Mouse (Mus musculus) CH12.LX (cell line): Measurements from ENCODE around the gene Sned1. TPM values are rescaled to one million over a fixed set of nuclear protein-coding genes. Genes with fewer than 3 reads are reported as not detected.
A peak's percentile ranks its signal among the peaks of the same experiment; 100 is the strongest.

ENCODE experiments used
- DNase-seq: peaks from one replicate; pipeline ENCODE4 v3.0.0-alpha.2; 2013; ENCODE audit errors: extremely low read depth
- H3K27ac ChIP-seq: 2 replicates; pipeline ENCODE4 v1.5.1; 2012; ENCODE audit warnings: low read depth, mild to moderate bottlenecking, control low read depth, moderate library complexity; ENCODE audit not compliant: insufficient read depth
- H3K27me3 ChIP-seq: replicated peaks from 2 replicates; pipeline ENCODE3; 2012; ENCODE audit warnings: inconsistent platforms
- H3K36me3 ChIP-seq, 2 experiments: replicated peaks in 1 of 2; 2 replicates each; pipeline versions ENCODE3 to v1.6.1; 2012; ENCODE audit warnings: inconsistent platforms in 1 of 2, low read length in 1 of 2, mild to moderate bottlenecking in 1 of 2, mixed read lengths in 1 of 2, moderate library complexity in 1 of 2; ENCODE audit not compliant: control insufficient read depth in 1 of 2, insufficient read depth in 1 of 2
- H3K4me1 ChIP-seq, 2 experiments: 2 replicates each; pipeline ENCODE4 v1.6.1; 2012; ENCODE audit warnings: inconsistent platforms in 1 of 2, moderate library complexity in 1 of 2; ENCODE audit not compliant: insufficient read depth in 2 of 2, control insufficient read depth in 1 of 2
- H3K4me2 ChIP-seq: 2 replicates; pipeline ENCODE4 v1.6.1; 2012; ENCODE audit warnings: low read depth, mild to moderate bottlenecking, control low read depth; ENCODE audit not compliant: poor library complexity, insufficient read depth, severe bottlenecking
- H3K4me3 ChIP-seq, 3 experiments: fragments of 150-350 bp in 1 of 3; sonication (generic) in 1 of 3; replicated peaks in 1 of 3; 2 replicates each; pipeline versions ENCODE3 to v1.5.1; 2011 to 2012; ENCODE audit warnings: low read depth in 2 of 3, low read length in 2 of 3, mild to moderate bottlenecking in 2 of 3, moderate library complexity in 2 of 3, control low read depth in 1 of 3, improper control_type of control experiment in 1 of 3, inconsistent platforms in 1 of 3, mixed read lengths in 1 of 3; ENCODE audit not compliant: poor library complexity in 1 of 3
- H3K79me2 ChIP-seq: replicated peaks from 2 replicates; pipeline ENCODE4 v1.6.1; 2012; ENCODE audit warnings: mild to moderate bottlenecking, moderate library complexity; ENCODE audit not compliant: control insufficient read depth, poor library complexity, insufficient read depth, severe bottlenecking; ENCODE audit errors: extremely low read depth
- H3K9ac ChIP-seq: 2 replicates; pipeline ENCODE4 v1.6.1; 2012; ENCODE audit warnings: low read depth, mild to moderate bottlenecking, control low read depth, moderate library complexity; ENCODE audit not compliant: insufficient read depth
- H3K9me3 ChIP-seq: replicated peaks from 2 replicates; pipeline ENCODE3; 2012; ENCODE audit warnings: low read length, inconsistent platforms, mixed read lengths
- BHLHE40 ChIP-seq: IDR thresholded peaks from 2 replicates; pipeline ENCODE4 v1.6.1; 2011; ENCODE audit warnings: mild to moderate bottlenecking, low read depth, low read length, improper control_type of control experiment
- CHD2 ChIP-seq: IDR thresholded peaks from 2 replicates; pipeline ENCODE4 v1.6.1; 2011; ENCODE audit warnings: low read length, improper control_type of control experiment
- CTCF ChIP-seq, 2 experiments: IDR thresholded peaks in 1 of 2; conservative IDR thresholded peaks in 1 of 2; 2 replicates each; pipeline ENCODE4 v1.5.1; 2011 to 2012; ENCODE audit warnings: low read depth in 2 of 2, low read length in 2 of 2, improper control_type of control experiment in 1 of 2, inconsistent platforms in 1 of 2, mild to moderate bottlenecking in 1 of 2, moderate library complexity in 1 of 2
- EP300 ChIP-seq: IDR thresholded peaks from 2 replicates; pipeline ENCODE4 v1.6.1; 2011; ENCODE audit warnings: low read length, improper control_type of control experiment
- ETS1 ChIP-seq: conservative IDR thresholded peaks from 2 replicates; pipeline ENCODE4 v1.6.1; 2012; ENCODE audit warnings: low read depth, mild to moderate bottlenecking, inconsistent platforms, low read length, improper control_type of control experiment, moderate library complexity
- GABPA ChIP-seq: IDR thresholded peaks from 2 replicates; pipeline ENCODE4 v1.6.1; 2012; ENCODE audit warnings: low read depth, low read length, improper control_type of control experiment, inconsistent platforms; ENCODE audit not compliant: insufficient replicate concordance
- IRF4 ChIP-seq: IDR thresholded peaks from 2 replicates; pipeline ENCODE4 v1.6.1; 2014; ENCODE audit warnings: low read depth, mild to moderate bottlenecking, inconsistent platforms, low read length, improper control_type of control experiment
- JUN ChIP-seq: IDR thresholded peaks from 2 replicates; pipeline ENCODE4 v1.6.1; 2011; ENCODE audit warnings: low read depth, mild to moderate bottlenecking, low read length, improper control_type of control experiment, moderate library complexity; ENCODE audit not compliant: insufficient read depth
- JUND ChIP-seq: conservative IDR thresholded peaks from 2 replicates; pipeline ENCODE4 v1.6.1; 2011; ENCODE audit warnings: low read depth, low read length, improper control_type of control experiment
- KAT2A ChIP-seq: IDR thresholded peaks from 2 replicates; pipeline ENCODE4 v1.6.1; 2012; ENCODE audit warnings: low read length, improper control_type of control experiment, inconsistent platforms; ENCODE audit not compliant: insufficient replicate concordance
- MAX ChIP-seq: IDR thresholded peaks from 2 replicates; pipeline ENCODE4 v1.6.1; 2011; ENCODE audit warnings: low read length, improper control_type of control experiment
- MEF2A ChIP-seq: IDR thresholded peaks from 2 replicates; pipeline ENCODE4 v1.6.1; 2014; ENCODE audit warnings: low read depth, mild to moderate bottlenecking, inconsistent platforms, low read length, improper control_type of control experiment, borderline replicate concordance
- MXI1 ChIP-seq: IDR thresholded peaks from 2 replicates; pipeline ENCODE4 v1.6.1; 2011; ENCODE audit warnings: mild to moderate bottlenecking, low read depth, low read length, improper control_type of control experiment
- MYC ChIP-seq: IDR thresholded peaks from 2 replicates; pipeline ENCODE4 v1.6.1; 2011; ENCODE audit warnings: low read depth, mild to moderate bottlenecking, improper control_type of control experiment, low read length
- NELFE ChIP-seq: IDR thresholded peaks from 2 replicates; pipeline ENCODE4 v1.6.1; 2011; ENCODE audit warnings: low read depth, low read length, improper control_type of control experiment
- NRF1 ChIP-seq: IDR thresholded peaks from 2 replicates; pipeline ENCODE4 v1.6.1; 2014; ENCODE audit warnings: low read depth, mild to moderate bottlenecking, inconsistent platforms, low read length, improper control_type of control experiment, moderate library complexity
- PAX5 ChIP-seq: IDR thresholded peaks from 2 replicates; pipeline ENCODE4 v1.6.1; 2012; ENCODE audit warnings: low read length, inconsistent platforms, mixed read lengths
- POLR2A ChIP-seq: IDR thresholded peaks from 2 replicates; pipeline ENCODE4 v1.6.1; 2011; ENCODE audit warnings: low read depth, mild to moderate bottlenecking, improper control_type of control experiment, low read length
- RAD21 ChIP-seq: IDR thresholded peaks from 2 replicates; pipeline ENCODE4 v1.6.1; 2011; ENCODE audit warnings: low read depth, mild to moderate bottlenecking, low read length, improper control_type of control experiment, moderate library complexity
- SMC3 ChIP-seq: IDR thresholded peaks from 2 replicates; pipeline ENCODE4 v1.6.1; 2011; ENCODE audit warnings: low read depth, low read length, improper control_type of control experiment
- TBP ChIP-seq: conservative IDR thresholded peaks from 2 replicates; pipeline ENCODE4 v1.6.1; 2011; ENCODE audit warnings: low read depth, low read length, improper control_type of control experiment
- TCF12 ChIP-seq: IDR thresholded peaks from 2 replicates; pipeline ENCODE4 v1.6.1; 2014; ENCODE audit warnings: low read depth, mild to moderate bottlenecking, inconsistent platforms, low read length, improper control_type of control experiment
- UBTF ChIP-seq: IDR thresholded peaks from 2 replicates; pipeline ENCODE4 v1.6.1; 2012; ENCODE audit warnings: low read depth, mild to moderate bottlenecking, inconsistent platforms, low read length, improper control_type of control experiment, moderate library complexity
- USF2 ChIP-seq: conservative IDR thresholded peaks from 2 replicates; pipeline ENCODE4 v1.6.1; 2011; ENCODE audit warnings: low read depth, low read length, improper control_type of control experiment
- ZC3H11A ChIP-seq: IDR thresholded peaks from 2 replicates; pipeline ENCODE4 v1.6.1; 2012; ENCODE audit warnings: low read depth, mild to moderate bottlenecking, inconsistent platforms, low read length, improper control_type of control experiment
- ZKSCAN1 ChIP-seq: IDR thresholded peaks from 2 replicates; pipeline ENCODE4 v1.6.1; 2012; ENCODE audit warnings: low read depth, inconsistent platforms, low read length, improper control_type of control experiment, borderline replicate concordance
- ZMIZ1 ChIP-seq: IDR thresholded peaks from 2 replicates; pipeline ENCODE4 v1.6.1; 2012; ENCODE audit warnings: low read depth, mild to moderate bottlenecking, inconsistent platforms, low read length, improper control_type of control experiment
- dilution Hi-C: fragments of 300-500 bp; cut with MboI; formaldehyde crosslinking; loops from 2 replicates; pipeline ENCODE4 v1.14.3; 2020; ENCODE audit warnings: low sequenced_read_pairs; ENCODE audit not compliant: extremely low pct_unique_long_range_greater_than_20kb, extremely low pct_ligation_motif_present
- in situ Hi-C: fragments of 300-500 bp; cut with MboI; formaldehyde crosslinking; loops from 3 replicates; pipeline ENCODE4 v1.14.3; 2019; ENCODE audit warnings: low sequenced_read_pairs, low pct_ligation_motif_present, low pct_unique_long_range_greater_than_20kb, mixed read lengths
- polyA plus RNA-seq: library from polyadenylated mRNA; unstranded; fragments of >175 nt; gene quantifications from 2 replicates; pipeline ENCODE4 v1.2.1, GENCODE M21; 2012; ENCODE audit warnings: low read depth; ENCODE audit not compliant: insufficient read length
- total RNA-seq, 2 experiments: library from RNA; depleted of rRNA; stranded (reverse); fragments of 300-350 nt in 1 of 2; fragments of >200 nt in 1 of 2; gene quantifications; 2 replicates each; pipeline ENCODE4 v1.2.3; 2012 to 2014

Sned1 gene
- total and polyA plus RNA-seq, 3 experiments = 0.52 to 1.1 (median 0.59) TPM

DNA sequence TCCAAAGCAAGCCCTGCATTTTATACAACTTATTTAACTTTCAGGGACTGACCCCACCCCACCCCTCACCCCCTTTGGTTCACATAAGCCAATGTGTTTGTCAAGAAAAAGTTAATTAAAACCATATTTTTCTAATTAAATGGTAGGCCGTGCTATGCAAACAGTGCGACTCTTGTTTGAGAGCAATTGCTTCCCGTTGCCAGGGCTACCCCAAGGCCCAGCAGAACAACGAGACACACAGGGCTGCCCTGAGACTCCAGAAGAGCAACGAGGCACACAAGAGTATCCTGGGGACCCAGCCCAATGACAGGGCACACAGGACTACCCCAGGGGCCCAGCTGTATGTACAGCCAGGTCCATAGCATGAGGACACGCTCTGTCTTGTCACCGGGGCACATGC is 14.9 kb upstream of the Sned1 start:
- TF ChIP-seq POLR2A = no peak
- no peak for TF ChIP-seq ZKSCAN1
- no peak for TF ChIP-seq USF2
- no peak for TF ChIP-seq RAD21
- no peak for TF ChIP-seq SMC3
- no peak for TF ChIP-seq ZC3H11A
- no peak for TF ChIP-seq EP300
- no peak for TF ChIP-seq JUND
- no peak for TF ChIP-seq TCF12
- no peak for TF ChIP-seq KAT2A
- no peak for TF ChIP-seq MAX
- no peak for TF ChIP-seq MXI1
- no peak for TF ChIP-seq GABPA
- no peak for TF ChIP-seq ZMIZ1
- no peak for TF ChIP-seq CHD2
- TF ChIP-seq IRF4 = no peak
- no peak for TF ChIP-seq TBP
- in situ Hi-C loops = loop anchor here (10.0 kb wide), 1 partner anchor 64 kb away; no protein-coding TSS in a partner anchor
- dilution Hi-C loops = no loop called here

DNA sequence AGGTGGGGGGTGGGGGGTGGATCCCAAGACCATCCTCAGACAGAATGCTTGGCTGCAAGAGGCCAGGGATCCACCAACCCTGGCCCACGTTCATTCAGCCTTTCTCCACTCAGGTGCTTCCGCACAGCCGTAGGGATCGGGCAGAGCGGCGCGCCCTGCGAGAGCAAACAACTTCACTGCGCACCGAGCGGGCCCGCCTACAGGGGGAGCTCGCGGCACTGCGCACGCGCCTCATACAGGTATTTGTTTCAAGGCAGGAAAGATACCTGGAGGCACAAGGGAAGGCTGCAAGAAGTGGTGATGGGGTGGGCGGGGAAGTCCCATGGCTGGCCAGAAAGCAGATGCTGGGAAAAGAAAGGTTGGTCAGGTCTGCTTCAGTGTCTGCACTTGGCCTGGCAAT is 11.7 kb upstream of the Sned1 start:
- Histone ChIP-seq H3K9me3 (no peaks in the 10 kb centered on the region), H3K4me2 (peak overlapping the region; percentile 4; the same call in 1 of the 2 replicates), H3K4me3 (no peak overlapping the region), H3K79me2 (no peaks in the 10 kb centered on the region), H3K4me1 (no peaks in the 10 kb centered on the region), H3K36me3 (no peaks in the 10 kb centered on the region), H3K27me3 (peaks cover 92% of the 10 kb centered on the region), H3K27ac (no peak overlapping the region), H3K9ac (no peak overlapping the region)
- peak; percentile 21 for DNase-seq
- in situ Hi-C loops (loop anchor here (10.0 kb wide), 1 partner anchor 61 kb away; no protein-coding TSS in a partner anchor), dilution Hi-C loops (no loop called here)
- peak; percentile 36 to 77; a peak in 3 of 4 replicates for TF ChIP-seq CTCF (conservative IDR thresholded peaks at IDR 0.05 in 1 of 2, IDR thresholded peaks at IDR 0.05 in 1 of 2; ENCODE audit: low read depth in 2 of 2, low read length in 2 of 2)
- TF ChIP-seq TCF12 = no peak
- TF ChIP-seq USF2 = no peak
- no peak for TF ChIP-seq MYC
- peak; percentile 54 for TF ChIP-seq RAD21
- TF ChIP-seq JUN = no peak
- no peak for TF ChIP-seq PAX5
- no peak for TF ChIP-seq NELFE
- TF ChIP-seq MEF2A = no peak
- no peak for TF ChIP-seq EP300
- TF ChIP-seq POLR2A = no peak
- no peak for TF ChIP-seq MAX
- TF ChIP-seq MXI1 = no peak
- no peak for TF ChIP-seq UBTF
- peak; percentile 84 for TF ChIP-seq NRF1
- TF ChIP-seq KAT2A = no peak
- no peak for TF ChIP-seq GABPA
- TF ChIP-seq ETS1 = no peak
- peak; percentile 64 for TF ChIP-seq SMC3
- TF ChIP-seq BHLHE40 = no peak

More for the DNA sequence above, 14.9 kb upstream of the Sned1 start:
- Histone ChIP-seq H3K79me2 (no peaks in the 10 kb centered on the region), H3K36me3 (no peaks in the 10 kb centered on the region), H3K27ac (no peak overlapping the region), H3K9me3 (no peaks in the 10 kb centered on the region), H3K4me2 (no peak overlapping the region), H3K4me1 (no peaks in the 10 kb centered on the region), H3K27me3 (peaks cover 93% of the 10 kb centered on the region), H3K9ac (no peak overlapping the region), H3K4me3 (no peak overlapping the region)
- DNase-seq = no peak
